Mouse (Mus musculus) cerebellum, adult 8-10 months (tissue): ENCODE measurements around the gene Ankrd12.

Experiments
- DNase-seq: peaks from one replicate; pipeline ENCODE4 v3.0.0; 2022

Gene Ankrd12

DNA sequence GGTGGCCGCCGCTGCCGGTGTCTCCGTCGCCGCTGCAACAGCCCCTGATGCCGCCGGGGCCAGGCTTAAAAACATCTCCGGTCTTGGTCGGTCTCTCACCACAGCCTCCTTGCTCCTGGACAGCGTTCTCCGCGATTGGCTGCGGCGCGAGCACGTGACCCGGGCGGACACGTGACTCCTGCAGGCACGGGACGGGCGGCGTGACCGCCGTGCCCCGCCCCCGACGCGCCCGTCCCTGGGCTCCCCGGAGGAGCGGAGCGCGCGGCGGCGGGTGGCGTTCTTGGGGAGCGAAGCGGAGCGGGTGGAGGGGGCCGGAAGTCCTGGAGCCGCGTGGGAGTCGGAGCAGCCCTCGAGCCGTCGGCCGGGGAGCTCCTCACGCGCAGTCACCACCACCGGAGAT is at the start of gene Ankrd12:
Ankrd12 (minus strand) TSS at position 156 of the 400 bp plus-strand sequence.
- DNase-seq, result peak; percentile 94

DNA sequence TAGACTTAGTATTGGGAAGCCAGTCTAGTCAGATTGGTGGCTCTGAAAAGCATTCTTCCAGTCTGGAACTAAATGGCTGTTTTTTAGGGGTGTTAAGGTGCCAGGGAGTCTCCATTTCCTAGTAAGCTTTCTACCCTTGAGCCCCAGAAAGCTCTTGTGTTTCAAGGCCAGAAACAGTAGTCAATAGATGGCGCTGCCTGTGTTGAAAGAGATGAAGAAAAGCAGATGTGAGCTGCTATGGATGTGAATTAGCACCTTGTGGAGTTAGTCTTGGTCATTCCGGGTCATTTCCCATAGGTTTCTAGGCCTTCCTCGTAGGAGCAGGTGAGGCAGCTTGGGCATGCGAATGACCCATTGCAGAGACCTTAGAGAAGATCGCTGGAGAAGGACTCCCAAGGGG is 48.3 kb upstream of the Ankrd12 start:
- DNase-seq, result no peak

DNA sequence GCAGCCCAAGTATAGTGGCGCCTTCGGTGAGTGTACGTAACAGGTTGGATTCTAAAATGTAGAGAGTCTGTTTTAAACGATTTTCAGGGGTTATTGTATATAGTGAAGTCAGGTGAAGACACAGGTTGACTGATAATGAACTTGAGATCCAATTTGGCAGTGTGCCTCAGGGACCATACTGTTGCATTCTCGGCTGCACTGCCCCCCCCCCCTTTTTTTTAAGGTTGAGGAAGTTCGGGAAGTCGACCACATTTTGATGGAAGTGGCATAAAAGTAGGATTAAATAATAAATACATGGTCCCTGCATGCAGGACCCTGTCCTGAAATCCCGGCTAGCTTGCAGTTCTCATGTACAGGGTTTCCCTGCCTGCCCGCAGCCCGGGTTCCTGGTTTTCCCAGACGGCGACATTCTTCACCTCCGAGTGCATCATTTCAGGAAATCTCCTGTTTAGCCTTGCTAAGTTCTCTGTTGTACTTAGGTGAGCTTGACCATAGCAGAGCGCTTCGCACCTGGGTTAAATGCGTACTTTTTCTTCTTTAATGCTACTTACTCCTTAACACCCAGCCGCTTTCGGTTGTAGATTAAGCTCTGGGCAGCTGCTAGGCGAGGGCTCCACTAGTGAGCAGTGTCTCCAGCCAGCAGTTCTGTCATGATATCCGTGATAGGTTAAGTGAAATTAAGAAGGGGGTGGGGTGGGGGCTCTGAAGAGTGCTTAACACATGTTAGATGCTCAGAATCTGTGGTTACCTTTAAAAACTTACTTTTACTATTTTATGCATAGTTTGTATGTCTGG is 47.1 kb upstream of the Ankrd12 start:
- no peak for DNase-seq

DNA sequence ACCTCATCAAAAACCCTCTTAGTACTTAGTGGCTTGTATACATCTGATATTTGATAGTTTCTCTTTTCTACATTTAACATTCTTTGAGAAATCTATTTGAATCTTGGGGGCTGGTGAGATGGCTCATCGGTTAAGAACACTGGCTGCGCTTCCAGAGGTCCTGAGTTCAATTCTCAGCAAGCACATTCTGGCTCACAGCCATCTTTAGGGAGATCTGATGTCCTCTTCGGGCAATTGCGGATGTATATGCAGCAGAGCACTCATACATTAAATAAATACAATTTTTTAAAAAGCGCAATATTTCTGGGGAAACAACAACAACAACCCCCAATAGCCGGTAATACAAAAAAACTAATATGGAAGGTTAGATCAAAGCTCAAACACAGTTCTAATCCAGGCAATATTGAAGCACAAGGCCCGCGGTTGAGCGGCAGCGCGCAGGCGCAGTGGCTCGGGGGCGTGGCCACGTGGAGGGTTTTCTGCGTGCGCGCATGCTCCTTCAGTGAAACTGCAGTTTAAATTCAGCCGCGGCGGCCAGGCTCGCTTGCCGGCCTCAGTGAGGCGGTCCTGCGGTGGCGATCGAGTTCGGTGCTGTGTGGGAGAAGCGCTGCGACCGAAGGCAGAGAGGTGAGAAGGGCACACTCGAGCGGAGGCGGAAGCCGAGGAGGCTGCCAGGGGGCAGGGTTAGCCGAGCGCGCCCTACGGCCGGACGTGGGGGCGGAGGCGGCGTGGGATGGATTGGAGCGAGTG is 46.4 kb upstream of the Ankrd12 start, which contains the start of gene Ddx11:
Ddx11 (plus strand) TSS at position 455 of the 750 bp plus-strand sequence.
- peak; percentile 95 for DNase-seq

DNA sequence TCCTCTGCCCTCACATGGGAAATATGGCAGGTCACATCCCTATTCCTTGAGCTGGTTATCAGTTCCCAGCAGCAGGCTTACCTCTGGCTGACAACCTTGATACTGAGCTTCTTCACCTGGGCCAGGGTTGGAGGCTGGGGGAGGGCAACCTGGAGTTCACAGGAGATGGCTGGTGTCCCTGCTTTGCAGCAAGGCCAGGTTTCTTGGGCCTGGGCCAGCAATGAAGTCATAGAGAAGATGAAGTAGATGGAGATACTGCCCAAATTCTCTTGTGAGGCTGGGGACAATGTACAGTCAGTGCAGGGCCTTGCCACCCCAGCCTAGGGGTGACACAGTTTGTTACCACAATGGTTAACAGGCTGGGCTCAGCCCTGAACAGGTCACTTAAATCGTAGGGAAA is 43.8 kb upstream of the Ankrd12 start:
- no peak for DNase-seq

DNA sequence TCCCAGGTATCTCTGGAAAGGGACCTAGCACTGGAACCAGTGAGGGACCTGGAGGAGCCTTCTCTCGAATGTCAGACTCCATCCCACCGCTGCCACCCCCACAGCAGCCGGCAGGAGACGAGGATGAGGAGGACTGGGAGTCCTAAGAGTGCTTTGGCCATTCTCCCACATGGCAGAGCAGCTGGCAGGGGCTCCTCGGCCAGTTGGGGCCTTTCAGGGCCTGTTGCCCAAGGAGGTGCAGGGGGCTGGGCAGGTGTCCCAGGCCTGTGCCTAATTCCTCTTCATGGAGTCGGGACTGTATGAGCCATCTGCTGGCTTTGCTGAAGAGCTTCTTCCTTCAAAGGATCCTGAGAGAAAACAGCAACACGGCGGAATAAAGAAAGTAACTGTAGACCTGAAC is 42.1 kb upstream of the Ankrd12 start:
- no peak for DNase-seq

DNA sequence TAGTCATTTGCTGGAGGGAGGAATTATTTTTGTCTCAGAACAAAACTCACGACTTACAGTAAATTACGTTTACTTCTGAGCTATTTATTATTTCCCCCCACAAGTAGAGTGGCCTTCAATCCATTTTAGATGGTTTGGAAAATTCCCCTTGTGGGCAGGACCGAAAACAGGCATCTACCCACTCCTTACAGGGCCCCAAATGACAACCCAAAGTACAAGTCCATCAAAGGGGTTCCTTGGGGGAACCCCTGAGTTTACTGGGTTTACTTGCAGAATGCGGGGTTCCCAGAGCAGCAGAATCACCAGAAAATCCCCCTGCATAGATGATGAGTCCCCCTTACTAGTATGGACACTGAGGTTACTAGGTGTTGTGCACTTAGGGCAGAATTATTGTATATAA is 35.3 kb upstream of the Ankrd12 start:
- DNase-seq, result no peak

DNA sequence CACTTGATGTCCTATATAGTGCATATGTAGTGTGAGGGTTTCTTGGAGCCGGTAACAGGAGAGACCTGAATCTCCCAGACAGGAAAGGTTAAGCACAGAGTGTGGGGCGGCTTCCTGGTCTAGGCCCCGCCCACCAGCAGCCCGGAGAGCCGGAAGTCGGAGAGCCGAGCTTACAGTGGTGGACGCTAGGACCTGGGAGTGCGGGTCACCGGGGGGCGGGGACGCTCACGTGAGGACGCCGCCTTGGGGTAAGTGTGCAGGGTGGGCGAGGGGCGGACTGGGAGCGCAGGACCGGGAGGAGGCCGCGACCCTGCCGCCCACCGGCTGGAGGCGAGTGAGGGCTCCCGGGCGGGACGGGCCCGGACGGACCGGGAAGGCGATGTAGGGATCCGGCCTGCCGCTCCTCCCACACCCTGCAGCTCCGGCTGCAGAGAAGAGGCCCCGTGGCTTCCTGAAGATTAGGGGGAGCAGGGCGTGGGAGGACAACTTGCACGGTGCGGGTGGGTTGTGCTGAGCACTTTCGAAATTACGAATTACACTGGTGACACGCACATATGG is 34.6 kb upstream of the Ankrd12 start, which contains the start of gene Washc1:
Washc1 (plus strand) TSS at position 144 of the 558 bp plus-strand sequence.
- peak; percentile 78 for DNase-seq

DNA sequence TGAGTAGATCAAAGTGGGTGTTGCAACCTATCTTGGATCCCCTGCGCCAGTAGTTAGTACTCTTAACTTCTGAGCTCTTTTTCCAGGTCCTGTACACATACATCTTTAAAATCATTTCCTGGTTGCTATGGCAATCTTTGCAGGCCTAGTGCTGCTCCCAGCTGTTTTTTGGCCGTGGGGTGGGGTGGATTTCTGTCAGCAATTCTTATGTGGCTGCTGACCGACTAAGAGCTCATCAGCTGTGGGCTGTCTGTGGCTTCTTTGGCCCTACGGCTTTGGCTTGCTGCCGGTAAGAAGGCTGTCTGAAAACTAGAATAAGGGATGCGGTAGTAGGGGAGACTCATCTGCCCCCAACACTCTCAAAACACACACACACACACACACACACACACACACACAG is 33.9 kb upstream of the Ankrd12 start:
- DNase-seq, result no peak

DNA sequence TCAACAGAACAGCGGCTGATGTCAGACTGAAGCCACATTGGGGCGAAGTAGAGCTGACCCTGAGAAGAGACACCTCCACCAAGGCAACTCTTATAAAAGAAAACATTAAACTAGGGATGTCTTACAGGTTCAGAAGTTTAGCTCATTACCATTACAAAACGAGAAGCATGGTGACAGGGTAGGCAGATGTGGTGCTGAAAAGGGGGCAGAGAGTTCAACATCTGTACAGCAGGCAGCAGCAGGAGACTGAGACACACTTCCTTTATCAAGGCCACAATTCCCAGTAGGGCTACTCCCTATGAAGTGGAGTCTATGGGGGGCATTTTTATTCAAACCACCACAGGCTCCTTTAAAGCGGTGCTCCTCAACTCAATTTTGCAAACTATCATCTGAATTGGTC is 31.3 kb upstream of the Ankrd12 start:
- no peak for DNase-seq

DNA sequence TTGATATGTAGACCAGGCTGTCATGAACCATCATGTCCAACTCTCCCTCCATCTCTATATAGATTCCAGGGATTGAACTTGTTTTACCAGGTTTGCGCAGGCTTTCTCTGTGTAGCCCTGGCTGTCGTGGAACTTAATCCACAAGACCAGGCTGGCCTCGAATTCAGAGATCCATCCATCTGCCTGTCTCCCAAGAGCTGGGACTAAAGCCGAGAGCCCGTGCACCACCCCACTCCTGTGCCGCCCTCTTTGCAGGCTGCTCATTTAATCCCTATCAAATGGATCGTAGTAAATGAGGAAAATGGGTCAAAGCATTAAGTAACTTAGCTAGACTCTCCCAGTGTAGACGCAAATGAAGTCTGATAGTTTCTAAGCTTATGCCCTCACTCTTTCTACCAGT is 30.6 kb upstream of the Ankrd12 start:
- no peak for DNase-seq

DNA sequence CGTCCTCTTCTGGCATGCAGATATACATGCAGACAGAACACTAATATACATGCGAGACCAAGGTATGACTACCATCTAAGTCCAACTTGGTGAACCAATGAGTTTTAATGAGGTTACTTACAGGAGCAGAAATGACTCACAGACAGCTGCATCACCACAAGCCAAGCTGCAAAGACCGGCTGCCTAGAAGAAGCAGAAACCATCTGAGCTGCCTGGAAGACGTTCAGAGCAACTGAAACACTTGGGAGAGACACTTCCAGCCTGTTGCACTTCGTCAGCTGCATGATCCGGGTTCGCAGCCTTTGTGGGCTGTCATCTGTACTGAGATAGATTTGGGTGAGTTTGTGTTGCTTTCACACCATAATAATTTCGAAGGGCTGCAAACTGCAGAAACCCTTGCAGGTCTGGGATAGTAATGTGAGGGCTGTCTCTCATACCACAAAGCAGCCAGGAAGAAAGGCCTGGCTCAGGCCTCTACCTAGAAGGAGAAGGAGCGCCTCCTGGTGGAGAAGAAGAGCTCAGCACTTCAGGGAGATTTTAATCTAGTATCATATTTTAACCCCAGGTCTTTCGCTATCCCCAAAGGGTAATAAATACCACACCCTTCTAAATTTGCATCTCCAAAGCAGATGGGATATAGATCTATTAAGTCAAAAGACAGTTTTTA is 29.8 kb upstream of the Ankrd12 start:
- DNase-seq, result peak; percentile 67

DNA sequence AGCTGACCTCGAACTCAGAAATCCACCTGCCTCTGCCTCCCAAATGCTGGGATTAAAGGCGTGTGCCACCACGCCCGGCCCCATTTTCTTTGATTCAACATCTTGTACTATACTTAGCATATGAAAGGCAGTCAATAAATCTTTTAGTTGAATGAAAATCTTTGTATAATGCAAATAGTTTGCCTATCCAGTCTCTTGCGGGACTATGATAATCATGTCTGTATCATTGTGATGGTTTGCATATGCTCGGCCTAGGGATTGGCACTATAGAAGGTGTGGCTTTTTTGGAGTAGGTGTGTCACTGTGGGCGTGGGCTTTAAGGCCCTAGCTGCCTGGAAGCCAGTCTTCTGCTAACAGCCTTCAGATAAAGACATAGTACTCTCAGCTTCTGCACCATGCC is 27.2 kb upstream of the Ankrd12 start:
- DNase-seq, result no peak

DNA sequence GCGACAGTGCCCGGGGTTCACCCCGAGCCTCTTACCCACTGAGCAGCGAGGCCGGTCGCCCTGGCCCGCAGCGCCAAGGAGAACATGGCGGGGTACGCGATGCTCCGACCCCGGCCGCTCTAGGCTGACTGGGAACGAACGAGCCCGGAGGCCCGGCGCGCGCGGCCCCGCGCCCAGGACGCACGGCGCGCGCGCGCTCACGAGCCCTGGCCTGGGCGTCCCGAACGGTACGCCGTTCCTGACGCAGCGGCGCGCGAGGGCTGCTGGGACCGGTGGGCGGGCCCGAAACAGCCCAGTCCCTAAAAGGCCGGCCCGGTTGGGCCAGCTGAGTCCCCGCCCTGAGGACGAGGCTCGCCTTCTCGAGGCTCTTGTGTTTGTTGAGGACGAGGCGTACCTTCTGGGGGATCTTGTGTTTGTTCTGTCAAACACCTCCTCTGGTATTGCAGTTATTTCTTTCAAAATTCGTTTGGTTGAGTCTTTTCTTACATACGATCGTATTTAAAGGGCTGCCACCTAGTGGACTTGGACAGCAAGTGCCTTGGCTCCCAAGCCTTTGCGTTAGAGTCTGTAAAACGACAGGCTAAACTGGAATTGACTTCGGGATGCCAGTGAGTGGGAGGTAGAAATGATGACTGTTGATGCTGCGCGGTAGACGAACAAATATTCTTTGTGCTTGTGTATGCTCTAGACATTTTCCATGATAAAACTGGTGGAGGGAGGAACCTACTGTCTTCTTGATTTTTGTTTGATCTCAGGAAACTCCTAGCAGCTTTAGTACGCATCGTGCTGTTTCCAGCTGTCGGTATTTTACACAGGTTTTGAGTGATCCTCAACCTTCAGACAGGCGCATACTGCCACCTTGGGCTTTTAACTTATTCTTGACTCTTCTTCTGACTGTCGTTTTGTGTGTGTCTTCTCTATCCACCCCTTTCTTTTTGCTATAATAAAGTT is 24.8 kb upstream of the Ankrd12 start, which contains the start of gene Ndufv2:
Ndufv2 (minus strand) TSS at position 180 of the 951 bp plus-strand sequence.
- peak; percentile 87 for DNase-seq

DNA sequence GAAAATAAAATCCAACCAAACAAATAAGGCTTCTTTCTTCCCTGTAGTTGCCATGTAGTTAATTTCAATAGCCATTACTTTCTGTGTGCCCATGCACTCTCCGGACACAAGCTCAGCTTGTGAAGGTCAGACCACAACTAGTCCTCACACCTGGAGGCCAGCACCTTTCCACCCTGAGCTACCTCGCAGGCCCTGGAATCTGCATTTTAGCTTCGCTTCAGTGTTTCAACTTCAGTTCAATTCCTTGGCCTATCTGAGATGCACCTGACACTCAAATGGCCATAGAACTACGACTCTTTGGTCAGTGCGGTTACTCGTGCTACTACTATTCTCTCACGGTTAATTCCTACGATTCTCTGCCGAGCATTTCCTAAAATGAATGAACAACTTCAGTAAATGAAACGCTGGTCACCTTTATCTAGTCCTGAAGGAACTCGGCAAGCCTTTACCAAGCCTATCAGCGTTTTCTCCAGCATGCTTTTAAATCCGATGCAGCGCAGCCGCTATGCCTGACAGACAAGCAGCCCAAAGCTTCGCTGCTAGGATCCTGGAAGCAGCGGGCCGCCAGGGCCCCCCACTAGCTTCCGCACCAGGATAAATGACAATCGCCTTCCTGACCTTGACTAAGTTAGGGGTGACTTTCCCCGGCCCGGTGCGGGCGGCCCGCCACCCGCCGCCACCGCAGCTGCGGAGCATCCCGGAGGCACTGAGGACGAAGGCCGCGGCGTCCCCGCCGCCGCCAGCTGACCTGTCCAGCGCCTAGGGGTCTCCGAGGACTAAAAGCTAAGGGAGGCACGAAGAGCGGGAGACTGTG is 23.9 kb upstream of the Ankrd12 start:
- DNase-seq, result no peak

DNA sequence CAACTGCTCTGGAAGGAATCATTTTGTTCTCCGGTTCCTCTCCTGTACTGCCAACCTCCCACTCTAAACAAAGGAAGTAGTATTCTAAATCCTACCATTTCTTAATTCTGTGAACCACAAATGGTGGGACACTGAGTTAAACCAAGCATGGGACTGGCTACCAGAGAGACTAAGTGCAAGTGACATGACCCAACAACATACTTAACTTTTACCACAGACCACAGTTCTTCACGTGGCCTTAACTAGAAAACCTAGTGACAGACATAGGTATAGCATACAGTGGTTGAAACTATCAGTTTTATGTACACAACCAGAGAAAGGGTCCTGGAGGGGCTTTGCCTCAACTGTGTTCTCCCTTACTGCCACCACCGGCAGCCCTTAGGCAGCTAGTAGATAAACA is 15.8 kb upstream of the Ankrd12 start:
- no peak for DNase-seq

DNA sequence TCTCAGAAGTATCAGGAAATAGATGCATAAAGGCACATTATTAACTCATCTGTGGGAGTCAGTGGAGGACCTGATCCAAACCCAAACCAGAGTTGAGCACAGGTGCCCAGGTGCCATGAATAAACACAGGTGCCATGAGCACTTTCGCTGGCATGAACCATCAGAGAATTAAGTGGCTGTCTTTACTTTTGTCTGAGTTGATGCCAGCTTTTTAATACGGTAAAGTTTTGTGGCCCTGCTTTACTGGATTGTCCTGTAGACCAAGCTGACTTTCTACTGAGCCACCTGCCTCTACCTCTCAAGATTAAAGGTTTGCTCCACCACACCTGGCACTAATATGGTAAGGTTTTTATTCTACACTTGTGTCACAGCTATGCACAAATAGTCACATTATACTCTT is 15.2 kb upstream of the Ankrd12 start:
- DNase-seq, result no peak

DNA sequence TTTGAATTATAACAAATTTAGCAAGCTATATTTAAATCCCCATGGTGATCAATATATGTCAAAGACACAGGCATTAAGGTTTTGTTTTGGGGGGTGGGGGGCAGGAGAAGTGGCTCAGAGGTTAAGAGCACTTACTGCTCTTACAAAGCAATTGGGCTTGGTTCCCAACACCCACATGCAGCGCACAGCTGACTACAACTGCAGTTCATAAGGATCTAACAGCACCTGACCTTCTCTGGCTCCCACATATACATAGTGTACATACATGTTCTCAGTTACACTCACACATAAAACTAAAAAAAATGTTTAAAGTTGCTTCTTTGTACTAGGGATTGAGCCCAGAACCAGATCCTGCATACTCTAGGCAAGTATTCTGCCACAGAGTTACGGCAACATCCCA is 14.5 kb upstream of the Ankrd12 start:
- DNase-seq, result no peak

DNA sequence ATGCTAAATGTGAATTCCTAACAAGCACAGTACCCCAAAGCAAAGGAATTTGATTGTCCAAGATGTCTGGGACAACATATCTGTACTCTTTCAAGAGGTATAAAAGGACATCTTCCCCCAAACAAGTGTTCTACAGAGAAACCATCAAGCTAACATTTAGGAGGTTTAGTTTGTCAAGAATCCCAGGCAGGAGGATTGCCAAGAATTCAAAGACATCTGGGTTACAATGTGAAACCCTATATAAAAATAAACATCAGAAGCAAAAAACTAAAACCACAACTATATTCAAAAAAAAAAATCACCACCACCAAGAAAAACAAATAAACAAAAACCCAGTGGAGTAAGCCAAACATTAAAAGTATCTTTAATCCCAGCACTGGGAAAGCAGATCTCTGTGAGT is 13.4 kb upstream of the Ankrd12 start:
- no peak for DNase-seq

DNA sequence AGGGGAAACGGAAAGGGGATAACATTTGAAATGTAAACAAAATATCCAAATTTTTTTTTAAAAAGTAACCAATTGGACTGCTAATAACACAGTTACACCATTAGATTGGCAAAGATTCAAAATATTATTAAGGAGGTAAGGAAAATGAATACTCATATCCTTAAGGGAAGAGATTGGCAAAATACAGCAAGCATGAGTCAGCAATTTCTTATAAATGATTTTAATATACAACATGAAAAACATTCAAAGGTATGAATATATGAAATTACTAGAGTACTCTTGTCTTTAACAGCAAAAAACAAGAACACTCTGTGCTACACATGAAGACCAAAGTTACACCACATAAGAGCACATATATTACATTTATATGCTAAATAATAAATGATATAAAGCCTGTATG is 8.1 kb upstream of the Ankrd12 start:
- DNase-seq, result no peak

DNA sequence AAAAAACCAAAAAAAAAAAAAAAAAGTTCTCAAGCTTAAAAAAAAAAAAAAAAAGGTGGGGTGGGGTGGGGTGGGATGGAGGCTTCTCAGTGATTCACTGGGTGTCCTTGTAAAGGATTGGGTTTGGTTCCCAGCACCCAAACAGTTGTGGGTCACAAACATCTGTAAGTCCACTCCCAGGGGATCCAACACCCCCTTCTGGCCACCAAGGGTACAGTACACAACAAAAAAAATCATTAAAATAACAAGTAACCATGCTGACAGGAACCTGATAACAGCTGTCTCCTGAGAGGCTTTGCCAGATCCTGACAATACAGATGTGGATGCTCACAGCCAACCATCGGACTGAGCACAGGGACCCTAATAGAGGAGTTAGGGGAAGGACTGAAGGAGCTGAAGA is 7.6 kb upstream of the Ankrd12 start:
- no peak for DNase-seq
